Mouse (Mus musculus) MN1 (cell line): ENCODE data around the gene Krtap10-10.

Experiments
- DNase-seq: peaks from one replicate; pipeline ENCODE4 v3.0.0-alpha.2; 2016; ENCODE audit warnings: low spot score

Krtap10-10 gene

DNA sequence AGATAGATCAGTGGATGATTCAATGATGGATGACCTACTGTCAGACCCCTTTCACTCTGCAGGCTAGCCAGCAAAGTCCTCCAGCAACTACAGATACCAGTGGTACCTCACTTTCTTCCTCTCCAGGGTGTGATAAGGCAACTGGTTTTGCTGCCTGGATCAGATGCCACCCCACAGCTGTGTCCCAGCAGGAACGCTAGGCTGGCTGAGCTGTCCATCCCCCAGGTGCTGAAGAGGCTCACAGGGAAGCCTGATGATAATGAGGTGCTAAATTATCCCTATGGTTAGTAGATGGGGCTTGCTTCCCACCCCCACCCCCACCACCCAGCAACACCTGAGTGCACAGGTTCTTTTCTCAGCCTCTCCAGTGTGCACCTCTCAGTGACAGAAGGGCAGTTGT lies 31.8 kb downstream of the Krtap10-10 start:
- no peak for DNase-seq

DNA sequence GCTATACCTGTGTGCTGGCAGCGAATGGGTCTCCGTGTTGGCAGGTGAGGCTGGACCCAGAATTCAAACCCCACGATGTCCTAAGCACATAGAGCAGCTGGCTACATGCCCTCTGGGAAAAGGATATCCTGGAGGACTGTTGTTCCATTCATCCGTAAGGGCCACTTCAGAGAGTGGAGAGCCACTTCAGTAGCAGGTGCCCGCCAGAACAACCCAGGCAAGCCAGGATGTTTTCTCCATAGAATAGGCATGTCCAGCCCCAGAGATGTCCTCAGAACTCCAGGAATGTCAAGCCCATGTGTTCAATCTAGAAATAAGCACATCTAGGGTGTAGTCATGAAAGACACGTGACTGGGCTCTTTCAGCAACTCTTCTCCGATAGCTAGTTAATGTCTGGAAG lies 33.9 kb downstream of the Krtap10-10 start:
- no peak for DNase-seq

DNA sequence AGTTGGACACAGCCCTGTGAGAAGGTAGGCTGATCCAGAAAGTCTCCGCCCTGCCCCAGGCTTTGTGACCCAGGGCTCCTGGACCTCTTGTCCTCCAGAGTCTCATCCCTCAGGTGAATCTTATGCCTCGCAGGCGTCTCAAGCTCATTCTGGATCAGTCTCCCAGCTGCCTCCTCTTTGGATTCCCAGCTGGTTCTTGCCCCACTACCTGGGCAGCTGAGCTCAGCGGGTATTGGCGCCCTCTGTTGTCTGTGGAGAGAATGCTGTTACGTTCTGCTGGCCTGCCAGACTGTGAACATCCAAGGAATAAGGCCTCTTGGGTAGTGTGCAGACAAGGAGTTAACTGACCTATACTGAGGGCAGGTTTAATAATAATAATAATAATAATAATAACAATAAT lies 43.2 kb downstream of the Krtap10-10 start:
- DNase-seq = peak; percentile 52

DNA sequence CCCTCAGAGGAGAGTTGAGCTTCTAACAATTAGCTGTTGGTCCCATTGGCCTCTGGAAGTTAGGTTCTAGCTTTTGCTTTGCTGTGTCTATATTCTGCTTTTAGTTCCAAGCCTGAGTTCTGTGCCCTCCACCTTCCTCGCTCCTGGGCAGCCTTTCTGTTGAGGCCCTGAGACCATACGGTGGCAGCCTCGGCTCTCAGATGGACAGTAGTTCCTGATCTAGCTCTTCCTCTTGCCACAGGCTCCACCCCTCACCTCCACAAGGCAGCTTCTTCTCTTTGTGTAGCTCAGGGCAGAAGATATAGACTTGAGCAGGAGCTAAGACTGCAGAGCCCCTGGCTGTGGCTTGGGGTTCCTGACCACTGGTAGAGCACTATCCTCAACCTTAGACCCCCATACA lies 44.6 kb downstream of the Krtap10-10 start:
- peak; percentile 68 for DNase-seq

DNA sequence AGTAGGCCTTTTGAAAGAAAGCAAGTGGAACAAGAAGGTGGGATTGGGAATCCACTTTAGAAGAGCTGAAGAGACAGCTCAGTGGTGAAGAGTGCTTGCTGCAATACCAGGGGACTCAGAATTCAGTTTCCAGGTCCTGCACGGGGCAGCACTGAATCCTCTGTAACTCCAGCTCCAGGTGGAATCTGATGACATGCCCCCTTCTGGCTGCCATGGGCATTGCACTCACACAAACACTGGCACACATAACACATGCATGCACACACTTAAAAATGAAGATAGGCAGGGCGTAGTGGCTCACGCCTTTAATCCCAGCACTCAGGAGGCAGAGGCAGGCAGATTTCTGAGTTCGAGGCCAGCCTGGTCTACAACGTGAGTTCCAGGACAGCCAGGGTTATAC lies 46.8 kb downstream of the Krtap10-10 start:
- no peak for DNase-seq

DNA sequence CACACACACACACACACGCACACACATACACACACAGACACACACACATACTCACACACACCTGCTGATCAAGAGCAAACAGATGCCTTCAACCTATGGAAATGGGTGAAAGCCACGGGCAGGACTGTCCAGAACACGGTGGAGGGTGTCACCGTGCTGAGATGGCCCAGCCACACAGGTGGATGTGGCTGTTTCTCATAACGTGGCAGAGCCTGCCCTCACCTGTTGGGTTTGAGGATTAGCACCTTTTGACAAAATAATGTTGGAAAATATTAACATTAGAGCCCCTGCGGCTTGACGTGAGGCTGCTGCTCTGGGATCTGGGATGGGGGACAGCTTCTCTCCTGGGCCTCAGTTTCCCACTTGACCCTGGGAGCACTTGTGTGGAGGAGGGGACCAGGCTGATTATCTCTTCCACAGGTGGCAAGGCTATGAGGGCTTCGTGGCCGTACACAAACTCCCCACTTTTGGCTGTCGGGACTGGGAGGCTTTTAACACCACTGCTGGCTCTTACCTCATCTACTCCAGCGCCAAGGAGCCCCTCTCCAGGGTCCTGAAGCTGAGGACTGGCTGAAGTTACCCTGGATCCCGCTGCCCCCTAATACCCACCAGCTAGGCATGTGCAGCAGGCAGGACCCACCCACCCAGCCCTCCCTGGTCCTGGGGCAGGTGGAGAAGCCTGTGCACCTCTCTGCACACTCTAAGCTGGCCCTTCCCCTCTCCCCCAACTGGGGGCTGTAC lies 50.4 kb downstream of the Krtap10-10 start:
- DNase-seq = no peak
